Mouse (Mus musculus) embryo, embryonic 10 days (tissue): Measurements from ENCODE around the gene Klf11.
"Not testable (repeated sequence)": the region's sequence is repeated elsewhere in the genome, so short reads cannot be mapped to it uniquely, and the experiment has no call there.

Experiments used
- DNase-seq: peaks from one replicate; pipeline ENCODE4 v3.0.0-alpha.2; 2015; ENCODE audit warnings: low spot score

Klf11 gene

DNA sequence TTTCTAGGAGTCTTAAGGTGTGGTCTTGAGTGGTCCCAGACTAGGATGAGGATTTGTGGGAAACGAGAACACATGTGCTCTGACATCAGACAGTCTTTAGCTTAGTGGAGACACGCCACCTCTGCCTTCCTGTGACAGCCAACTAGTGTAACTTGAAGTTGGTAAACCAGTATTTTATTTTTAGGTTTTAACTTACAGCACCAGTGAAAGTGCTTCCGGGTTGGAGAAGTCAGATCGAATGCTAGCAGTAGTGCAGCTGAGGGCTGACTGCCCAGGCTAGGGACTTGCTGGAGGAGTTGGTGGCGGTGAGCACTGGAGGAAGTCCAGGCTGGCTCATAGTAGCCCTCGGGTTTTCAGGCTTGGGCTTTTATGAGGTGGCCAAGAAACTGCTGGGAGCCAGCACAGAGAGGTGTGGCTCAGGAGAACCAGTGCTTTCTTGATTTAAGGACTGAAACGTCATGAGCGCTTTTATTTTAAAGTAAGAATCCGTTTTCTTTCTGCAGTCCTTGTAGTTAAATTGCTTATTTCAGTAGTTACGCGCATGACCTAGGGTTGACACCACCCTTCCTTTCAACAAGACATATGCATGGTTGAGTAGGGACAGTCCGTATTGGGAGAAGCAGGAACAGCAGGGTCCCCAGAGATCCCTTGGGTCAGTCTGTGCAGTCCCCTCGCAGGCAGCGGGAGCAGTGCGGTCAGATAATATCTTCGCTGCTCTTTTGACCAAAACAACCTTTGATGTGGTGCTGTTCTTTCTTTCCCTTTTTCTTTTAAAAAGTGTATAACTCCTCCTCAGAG lies 3.2 kb downstream of the Klf11 start:
- no peak for DNase-seq

DNA sequence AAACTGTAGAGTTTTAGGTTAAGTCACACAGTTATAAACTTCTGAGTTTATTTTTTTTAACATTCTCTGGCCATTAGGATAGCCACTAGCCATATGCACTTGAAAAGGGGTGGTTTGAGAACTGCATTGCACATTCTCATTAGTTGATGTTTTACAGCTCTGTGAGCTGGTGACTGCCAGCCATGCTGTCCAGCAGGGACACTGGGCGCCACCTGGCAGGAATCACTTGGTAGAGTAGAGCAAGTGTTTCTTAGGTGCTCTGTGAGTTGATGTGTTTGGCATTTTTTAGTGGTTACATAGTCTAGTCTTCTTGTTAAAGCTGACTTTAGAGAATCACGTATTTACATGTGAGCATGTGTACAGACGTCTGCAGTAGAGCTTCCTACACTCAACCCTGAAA lies 5.4 kb downstream of the Klf11 start:
- no peak for DNase-seq

DNA sequence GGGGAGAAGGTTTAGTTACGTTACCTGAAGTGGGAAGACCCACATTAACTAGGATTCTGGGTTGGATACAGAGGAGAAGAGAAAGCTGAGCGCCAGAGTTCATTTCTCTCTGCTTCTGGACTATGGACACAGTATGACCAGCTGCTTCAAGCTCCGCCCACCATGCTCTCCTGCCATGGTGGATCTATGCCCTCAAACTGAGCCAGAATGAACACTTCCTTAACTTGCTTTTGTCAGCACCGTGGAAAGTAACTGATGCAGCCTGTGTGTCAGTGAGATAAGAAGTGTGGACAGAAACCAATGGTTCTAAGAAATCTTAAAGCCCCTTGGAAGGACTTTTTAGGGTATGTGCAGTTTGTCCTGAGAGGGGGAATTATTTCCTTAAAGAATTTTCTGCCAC lies 7.9 kb downstream of the Klf11 start:
- no peak for DNase-seq

DNA sequence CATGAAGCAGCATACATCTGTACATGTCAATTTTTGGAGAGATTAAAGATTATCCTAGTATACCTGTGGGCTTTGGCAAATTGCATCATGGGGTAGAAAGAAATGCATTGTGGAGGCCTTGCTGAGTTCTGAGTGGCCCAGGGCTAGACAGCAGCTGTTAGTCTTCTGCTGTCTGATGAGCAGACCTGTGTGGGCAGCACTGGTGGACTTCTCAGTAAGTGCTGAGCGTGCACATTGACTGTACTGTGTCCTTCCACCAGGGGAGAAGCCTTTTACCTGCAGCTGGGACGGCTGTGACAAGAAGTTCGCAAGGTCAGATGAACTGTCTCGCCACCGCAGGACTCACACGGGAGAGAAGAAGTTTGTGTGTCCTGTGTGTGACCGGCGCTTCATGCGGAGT lies 8.8 kb downstream of the Klf11 start:
- no peak for DNase-seq

DNA sequence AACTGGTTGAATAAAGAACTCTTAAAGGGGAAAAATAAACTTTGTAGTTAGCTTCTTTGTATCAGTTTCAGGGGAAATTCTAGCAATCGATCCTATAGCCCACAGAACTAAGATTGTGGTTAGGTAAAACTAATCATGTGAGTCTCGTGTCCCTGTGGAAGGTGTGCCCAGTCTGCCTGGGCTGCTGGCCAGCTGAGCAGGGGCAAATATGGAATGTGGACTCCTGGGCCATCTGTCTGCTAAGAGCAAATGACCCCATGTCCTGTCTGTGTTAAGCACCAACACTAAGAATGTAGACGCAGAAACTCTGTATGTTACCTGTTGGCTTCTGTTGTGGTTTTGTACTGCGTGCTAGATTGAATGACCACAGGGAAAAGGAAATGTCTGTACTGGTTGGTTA lies 10.0 kb downstream of the Klf11 start:
- DNase-seq, result no peak

DNA sequence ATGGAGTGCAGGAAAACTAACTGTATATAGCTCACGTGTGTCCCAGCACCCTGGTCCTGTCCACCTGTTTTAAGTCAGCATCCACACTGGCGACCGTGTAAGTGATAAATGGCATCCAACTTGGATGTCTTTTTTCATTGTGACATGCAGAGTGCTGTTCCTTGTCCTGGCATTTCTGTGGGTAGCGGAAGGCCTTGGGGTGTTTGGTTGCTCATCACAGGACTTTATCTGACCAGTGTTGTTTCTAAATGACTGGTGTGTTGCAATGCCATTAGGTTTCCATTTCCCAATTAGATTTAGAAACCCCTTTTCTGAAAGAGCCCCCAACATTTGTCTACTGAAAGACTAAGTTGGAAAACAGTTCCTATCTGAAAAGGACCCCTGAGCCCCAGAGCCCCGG lies 11.1 kb downstream of the Klf11 start:
- no peak for DNase-seq

DNA sequence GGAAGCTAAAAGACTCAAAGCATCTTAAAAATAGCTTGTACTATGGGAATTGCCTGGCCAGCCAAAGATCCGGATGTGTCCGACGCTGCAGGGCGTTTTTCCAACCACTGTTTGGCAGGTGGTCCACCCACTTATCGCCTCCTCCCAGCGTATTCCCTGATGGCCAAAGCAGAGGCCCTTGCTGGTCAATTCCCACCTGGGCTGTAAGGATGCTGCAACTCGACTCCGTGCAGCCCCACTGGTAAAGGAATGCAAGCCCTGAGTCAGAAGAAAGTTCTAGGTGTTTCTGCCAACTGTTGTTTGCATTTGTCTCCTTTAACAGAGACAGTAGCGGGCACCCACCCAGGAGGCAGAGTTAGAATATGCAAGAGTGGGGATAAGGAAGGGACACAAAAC lies 29.0 kb downstream of the Klf11 start:
- no peak for DNase-seq

DNA sequence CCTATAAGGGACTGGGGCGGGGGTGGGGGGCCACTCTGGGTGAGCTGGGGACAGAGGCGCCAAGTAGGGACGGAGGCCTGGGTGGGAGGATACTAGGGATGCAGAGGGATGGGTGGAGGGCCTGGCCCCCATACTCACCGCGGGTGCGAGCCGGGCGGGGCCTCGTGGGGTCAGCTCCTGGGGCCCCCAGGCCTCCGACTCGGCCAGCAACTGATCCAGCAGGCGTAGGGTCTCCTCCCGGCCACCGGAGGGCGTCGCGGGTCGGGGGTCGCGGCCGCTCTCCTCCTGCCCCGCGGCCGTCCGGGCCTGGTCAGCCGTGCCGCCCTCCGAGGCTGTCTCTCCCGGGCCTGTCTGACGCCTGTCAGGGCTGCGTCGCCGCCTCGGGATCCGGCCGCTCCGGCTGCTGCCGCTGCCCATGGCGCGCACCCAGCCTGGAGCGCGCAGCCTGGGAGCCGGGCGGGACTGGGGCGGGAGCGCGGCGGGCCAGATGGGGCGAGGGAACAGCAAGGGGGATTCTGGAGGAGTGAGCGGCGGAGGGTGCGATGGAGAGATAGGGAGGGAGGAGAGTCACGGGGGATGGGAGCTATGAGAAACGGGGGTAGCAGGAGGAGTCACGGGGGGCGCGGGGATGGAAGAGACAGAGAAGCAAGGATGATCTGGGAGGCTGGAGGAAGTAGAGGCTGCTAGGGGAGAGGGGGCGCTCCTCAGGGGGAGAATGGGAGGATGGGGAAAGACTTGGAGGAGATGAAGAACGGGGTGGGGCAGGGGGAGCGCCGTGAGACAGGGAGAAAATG lies 29.6 kb downstream of the Klf11 start:
- DNase-seq, result peak; percentile 61

DNA sequence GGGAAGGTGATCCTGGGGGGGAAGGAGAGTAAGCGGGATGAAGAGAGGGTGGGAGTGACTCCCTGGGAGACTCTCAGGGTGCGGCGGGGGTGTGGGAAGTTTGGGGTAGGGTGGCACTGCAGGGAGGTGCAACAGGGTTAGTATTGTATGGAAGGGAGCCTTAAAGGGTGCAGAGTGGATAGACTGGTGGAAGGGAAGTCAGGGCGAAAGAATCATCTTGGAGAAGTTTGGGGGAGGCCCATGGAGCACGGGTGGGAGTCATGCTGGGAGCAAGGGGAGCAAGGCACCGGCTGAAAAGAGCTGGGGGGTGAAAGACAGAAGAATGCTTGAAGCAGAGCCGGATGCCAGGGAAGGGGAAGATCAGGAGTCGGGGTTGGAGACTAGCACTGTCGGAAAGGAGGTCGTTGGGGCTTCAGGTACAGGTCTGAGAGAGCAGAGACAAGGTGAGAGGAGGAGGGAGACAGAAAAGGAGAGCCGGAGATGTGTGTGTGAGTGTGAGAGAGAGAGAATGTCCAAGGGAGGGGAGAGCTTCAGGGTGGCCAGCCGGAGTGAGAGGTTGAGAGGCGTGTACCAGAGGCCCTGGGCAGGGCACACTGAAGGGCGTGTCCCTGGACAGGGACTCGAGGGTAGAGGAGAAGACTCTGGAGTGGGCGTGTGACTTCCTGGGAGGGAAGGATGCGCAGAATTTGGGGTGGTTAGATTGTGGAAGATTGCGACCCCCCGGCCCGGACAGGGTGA lies 30.4 kb downstream of the Klf11 start, which contains the start of gene Cys1:
Gene Cys1, minus strand, starts transcription at position 528 of the 738 bp plus-strand sequence.
- DNase-seq, result no peak

DNA sequence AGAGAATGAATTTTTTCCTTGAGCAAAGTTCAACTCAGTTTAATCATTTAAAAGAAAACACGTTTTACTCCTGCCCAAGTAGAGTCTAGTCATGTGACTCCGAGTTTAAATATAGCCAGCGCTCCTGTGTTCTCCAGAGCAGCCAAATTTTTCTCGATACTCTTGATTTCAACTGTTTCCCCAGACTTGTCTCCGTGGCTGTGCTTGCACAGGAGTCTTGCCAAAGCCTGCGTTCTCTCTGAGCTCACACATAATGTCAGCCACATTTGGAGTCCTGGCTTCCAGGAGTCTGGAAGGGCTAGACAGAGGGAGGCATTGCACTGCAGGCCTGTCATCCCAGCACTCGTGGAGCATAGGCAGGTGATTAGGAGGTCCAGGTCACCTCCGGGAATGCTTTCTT lies 31.5 kb downstream of the Klf11 start:
- no peak for DNase-seq

DNA sequence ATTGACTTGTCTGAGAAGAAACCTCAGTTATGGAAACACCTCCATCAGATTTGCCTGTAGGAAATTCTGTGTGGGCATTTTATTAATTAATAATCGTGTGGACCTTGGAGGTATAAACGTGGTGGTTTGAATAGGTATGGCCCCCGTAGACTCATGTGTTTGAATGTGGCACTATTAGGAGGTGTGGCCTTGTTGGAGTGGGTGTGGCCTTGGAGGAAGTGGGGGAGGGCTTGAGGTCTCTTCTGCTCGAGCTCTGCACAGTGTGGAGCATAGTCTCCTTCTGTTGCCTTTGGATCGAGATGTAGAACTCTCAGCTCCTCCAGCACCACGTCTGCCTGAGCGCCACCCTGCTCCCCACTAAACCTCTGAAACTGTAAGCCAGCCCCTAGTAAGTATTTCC lies 32.4 kb downstream of the Klf11 start:
- no peak for DNase-seq

DNA sequence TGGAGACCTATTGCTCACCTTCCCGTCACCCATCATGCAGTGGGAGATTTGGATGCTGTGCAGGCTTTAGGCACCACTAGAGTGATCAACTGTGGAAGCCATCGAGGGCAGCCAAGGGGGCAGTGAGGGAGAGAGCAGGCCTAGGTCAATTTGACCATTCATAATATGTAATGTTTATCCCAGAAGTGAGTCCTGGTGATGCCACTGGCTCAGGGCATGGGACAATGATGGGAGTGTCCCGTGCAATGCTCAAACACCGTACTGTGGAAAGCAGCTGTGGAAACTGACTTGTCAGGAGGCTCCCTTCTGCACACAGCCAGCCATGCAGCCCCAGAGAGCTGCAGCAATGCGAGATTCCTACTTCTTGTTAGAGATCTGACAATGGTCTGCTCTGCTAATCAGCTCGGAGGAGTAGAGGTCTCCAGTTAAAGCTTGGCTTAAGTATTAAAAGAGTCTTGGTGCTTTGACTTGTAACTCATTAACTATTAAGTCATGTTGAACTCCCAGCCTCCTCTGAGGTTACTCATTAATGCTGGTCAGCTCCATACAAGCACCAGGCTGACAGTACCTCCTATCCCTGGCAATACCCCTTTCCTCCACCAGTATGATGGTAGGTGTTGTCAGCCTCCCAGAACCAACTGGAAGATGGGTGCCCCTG lies 35.1 kb downstream of the Klf11 start:
- DNase-seq, result no peak

DNA sequence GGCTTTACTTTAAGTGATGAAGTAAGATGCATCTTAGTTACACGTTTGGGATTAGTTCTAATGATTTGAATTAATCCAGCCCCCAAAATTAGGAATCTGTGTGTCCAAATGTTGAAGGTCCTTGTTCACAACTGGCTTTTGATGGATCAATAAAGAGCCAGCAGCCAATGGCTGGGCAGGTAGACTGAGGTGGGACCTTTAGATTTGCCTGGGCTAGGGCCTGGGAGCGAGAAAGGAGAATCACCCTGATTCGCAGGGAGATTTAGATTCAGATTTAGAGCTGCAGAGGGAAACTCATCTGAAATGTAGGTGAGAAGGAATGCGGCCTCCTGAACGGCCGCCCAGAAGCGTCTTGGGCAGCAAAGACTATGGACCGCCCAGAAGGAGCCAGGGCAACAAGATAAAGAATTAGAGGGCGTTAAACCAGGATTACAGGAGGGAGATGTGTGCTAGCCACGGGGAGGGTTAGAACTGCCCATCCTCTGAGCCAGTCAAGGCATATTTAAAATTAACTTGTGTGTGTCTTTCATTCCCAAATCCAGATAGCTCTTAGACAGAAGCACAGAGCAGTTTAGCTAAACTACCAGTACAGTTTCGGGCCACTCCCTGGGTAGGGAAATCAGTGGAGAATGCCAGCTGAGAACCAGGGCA lies 35.7 kb downstream of the Klf11 start:
- DNase-seq, result no peak

DNA sequence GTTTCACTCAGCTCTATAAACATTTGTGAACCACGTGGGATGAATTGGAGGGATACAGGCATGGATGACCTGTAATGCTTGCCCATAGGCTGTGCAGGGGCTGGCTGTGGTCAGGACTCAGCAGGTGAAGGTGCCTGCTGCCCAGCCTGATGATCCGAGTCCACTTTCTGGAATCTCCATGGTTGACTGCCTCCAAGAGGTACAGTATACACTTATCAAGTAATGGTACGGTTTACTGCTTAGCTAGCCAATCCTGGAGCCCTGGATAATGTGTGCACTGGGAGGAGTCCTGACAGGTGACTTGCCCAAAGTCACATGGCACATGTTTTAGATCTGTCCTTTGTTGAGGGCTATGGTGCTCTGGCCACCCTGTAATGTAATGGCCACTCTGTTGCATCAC lies 39.3 kb downstream of the Klf11 start:
- no peak for DNase-seq

DNA sequence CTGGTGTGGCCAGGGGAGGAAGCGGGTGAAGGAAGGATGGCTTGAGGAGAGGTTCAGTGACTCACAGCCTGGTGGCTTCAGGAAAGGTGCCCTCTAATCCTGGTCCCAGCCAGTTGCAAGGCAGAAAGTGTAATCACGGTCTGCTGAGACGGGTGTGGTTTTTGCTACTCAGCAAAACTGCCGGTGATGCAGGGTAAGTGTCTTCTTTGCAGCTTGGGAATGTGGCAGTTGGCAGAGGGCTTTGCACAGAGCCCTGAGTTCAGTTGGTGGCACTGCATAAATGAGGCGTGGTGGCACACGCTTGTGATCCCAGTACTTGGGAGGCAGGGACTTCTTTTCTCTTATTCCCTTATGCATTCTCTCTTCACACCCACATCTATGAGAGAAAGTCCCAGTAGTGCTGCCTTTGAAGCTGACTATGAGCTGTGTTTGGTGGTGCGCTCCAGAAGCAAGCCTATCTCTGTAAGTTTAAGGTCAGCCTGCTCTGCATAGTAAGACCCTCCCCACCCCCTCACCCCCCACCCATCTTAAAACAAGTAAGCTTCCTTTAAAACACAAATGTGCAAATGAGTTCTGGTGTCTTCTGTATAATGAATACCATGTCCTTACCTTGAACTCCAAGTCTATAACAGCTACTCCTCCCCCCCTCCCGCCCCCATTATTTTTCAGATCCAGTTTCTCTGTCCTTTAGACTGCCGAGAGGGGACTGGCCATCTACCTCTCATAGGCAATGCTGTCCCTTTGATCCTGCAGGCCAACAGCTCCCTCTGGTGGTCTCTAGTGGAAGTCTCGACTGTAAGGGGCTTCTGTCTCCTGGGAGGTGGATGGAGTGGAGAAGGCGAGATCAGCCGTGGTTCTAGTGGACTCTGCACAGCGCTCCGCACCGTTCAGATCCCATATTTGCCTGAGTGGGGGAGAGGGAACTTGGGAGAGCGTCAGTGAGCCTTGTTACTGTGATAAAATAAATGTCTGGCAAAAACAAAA lies 45.7 kb downstream of the Klf11 start:
- peak; percentile 92 for DNase-seq

DNA sequence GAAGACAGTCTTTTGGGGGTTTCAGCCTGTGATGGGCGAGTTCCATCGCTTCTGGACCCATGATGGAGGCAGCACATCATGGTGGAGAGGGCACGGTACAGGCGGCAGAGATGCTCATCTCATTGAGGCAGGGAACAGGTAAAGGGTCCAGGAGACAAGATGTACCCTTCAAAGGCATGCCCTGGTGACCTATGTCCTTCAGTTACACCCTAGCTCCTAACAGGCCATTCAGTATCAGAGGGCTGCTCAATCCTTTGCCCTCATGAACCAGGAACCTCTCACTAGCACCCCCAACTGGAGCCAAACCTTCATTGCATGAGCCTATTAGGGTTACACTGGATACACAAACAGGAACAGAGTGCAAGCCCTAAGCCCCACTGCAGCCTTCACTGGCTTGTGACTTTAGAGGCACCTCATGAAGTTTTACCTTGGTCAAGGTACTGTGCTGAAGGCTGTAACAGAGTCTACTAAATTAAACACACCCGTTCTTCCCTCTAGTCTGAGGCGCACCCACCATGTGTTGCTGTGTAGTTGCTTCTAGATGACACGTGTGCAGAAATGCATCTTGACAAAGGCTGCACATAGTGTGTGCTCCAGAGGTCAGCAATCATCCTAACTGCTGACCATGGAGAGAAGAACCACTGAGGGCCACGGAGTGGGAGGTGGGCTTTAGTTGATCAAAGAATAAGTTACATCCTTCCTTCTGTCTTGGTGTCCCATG lies 46.6 kb downstream of the Klf11 start:
- DNase-seq, result no peak

DNA sequence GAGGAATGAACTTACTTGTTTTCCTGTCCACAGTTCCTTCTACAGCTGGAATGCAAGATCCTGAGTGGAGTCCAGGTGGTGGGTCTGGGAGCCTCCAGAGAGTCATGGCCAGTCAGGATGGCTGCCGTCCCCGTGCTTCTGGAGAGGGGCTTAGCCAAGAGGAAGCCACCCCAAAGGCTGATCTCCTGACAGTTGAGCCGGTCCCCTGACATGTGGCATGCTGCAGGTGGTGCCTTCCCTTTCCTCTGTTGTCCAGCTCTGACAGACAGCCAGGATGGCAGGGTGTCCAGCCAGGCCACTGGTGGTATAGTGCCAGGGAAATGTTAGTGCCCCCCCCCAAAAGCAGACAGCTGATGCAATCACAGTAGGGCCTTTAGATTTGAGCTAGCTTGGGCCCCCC lies 47.4 kb downstream of the Klf11 start:
- no peak for DNase-seq

DNA sequence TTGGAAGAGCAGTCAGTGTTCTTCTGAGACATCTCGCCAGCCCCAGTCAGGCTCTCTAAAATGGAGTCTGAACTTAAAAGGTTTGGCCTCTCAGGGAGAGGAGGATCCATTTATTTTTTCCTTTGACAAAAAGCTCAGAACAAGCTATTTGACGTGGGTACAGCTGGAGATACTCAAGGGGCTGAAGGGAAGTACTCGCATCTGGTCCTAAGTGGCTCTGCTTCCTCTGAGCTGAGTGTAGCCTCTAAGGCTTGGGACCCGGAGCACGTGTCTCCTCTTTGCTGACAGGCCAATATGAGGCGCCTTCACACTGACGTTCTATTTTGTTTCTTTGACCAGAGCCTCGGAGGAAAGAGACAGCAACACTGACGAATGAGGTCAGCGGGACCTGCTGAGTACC lies 48.5 kb downstream of the Klf11 start:
- DNase-seq, result no peak

DNA sequence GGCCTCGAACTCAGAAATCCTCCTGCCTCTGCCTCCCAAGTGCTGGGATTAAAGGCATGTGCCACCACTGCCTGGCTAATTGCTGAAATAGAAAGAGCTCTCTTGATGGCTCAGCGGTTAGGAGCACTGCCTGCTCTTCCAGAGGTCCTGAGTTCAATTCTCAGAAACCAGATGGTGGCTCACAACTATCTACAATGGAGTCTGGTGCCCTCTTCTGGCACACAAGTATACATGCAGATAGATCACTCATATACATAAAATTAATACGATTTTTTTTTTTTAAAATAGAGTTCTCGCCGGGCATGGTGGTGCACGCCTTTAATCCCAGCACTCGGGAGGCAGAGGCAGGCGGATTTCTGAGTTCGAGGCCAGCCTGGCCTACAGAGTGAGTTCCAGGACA lies 50.5 kb downstream of the Klf11 start:
- DNase-seq, result not testable (repeated sequence)

DNA sequence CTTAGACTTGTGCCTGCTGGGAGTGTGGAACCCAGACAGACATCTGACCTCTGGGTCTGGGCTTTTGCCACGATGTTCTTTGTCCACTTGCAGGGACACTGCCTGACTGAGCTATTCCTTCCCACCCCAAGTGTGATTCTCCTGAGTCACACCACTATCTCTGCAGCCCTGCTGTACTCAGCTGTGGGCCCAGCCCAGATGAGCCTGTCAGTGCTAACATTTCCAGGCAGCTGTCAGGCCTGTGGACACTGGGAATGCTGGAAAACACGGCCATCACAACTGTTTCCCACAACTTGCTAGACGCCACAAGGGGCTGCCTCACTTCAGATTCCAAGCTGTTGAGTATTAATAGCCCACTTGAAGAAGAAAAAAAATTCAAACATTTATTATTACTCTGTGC lies 51.9 kb downstream of the Klf11 start:
- DNase-seq, result no peak
